Mouse (Mus musculus): ENCODE data around the gene Ankrd31.

The Ankrd31 gene

GRCm38 (mm10) chr13:96943571-96943970, 195.5 kb downstream of the Ankrd31 start:
- no peak for DNase-seq

- no peak for DNase-seq
Measured at GRCm38 (mm10) chr13:96945748-96946147, 197.7 kb downstream of the Ankrd31 start.

GRCm38 (mm10) chr13:96947722-96948121, 199.7 kb downstream of the Ankrd31 start:
- DNase-seq = no peak

GRCm38 (mm10) chr13:96951880-96952279, 203.8 kb downstream of the Ankrd31 start:
- no peak for DNase-seq

GRCm38 (mm10) chr13:96956466-96956865, 208.4 kb downstream of the Ankrd31 start:
- DNase-seq = no peak

All from cerebellum, adult 9-11 months (tissue).